Mouse (Mus musculus) brain, embryonic 14.5 days (tissue): ENCODE results near the gene Vps52. TPM values are rescaled to one million over a fixed set of nuclear protein-coding genes. Genes with fewer than 3 reads are reported as not detected.
"Not testable (repeated sequence)": the region's sequence is repeated elsewhere in the genome, so short reads cannot be mapped to it uniquely, and the experiment has no call there.

Source experiments
- DNase-seq: peaks from one replicate; pipeline ENCODE4 v3.0.0-alpha.2; 2011; ENCODE audit warnings: low read depth
- CTCF ChIP-seq: fragments of 200-500 bp; IDR thresholded peaks from 2 replicates; pipeline ENCODE4 v1.5.1; 2012; ENCODE audit warnings: inconsistent platforms, mild to moderate bottlenecking, moderate library complexity, borderline replicate concordance; ENCODE audit not compliant: insufficient read depth, insufficient read length; ENCODE audit errors: extremely low read depth
- POLR2A ChIP-seq: fragments of 200-500 bp; IDR thresholded peaks from 2 replicates; pipeline ENCODE4 v1.6.1; 2012; ENCODE audit warnings: mild to moderate bottlenecking, inconsistent platforms, borderline replicate concordance; ENCODE audit not compliant: poor library complexity, insufficient read depth, insufficient read length, severe bottlenecking; ENCODE audit errors: extremely low read depth
- polyA plus RNA-seq: library from polyadenylated mRNA; depleted of rRNA; stranded (reverse); fragments of >200 nt; gene quantifications from 2 replicates; pipeline ENCODE4 v1.2.3, GENCODE M21; 2012

The Vps52 gene
- polyA plus RNA-seq, 1 experiment: 72.8 TPM

DNA sequence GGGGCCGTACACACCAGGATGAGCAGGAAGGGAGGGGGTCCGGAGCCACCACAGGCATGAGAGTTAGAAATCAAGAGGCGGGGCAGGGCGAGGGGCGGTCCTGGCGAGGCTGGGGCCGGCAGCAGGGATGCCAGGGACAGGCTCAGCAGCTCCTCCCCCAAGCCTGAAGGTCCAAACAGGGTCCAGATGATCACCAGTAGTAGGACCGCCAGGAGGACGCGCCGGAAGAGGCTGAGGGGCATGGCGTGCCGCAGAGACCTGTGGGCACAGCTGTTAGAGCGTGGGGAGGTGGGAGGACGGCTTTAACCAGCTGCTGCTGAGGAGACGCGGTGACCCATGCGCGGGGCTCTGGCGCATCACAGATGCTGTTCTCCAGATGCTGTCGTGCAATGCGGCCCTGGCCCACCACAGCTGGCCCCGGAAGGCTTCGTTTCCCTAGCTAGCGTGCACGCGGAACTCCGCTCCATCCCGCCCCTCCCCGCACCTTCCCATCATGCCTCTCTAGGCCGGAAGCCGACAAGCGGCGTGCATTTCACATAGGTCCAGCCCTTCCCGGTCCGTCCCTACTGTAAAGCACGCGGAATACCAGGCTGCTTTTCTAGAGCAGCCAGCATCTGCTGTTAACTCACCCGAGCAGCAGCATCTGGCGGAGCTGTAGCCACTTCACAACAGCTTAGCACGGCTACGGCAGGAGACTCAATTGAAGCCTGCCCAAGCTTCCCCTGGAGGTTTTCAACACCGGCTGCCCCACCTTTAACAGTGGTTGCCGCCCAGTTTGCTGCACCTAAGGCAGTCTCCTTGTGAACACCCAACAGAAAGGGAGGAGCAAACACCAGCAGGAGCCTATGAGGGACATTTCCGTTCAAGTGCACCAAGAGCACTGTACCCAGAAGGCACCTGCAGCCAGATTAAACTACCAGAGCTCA, 4.3 kb upstream of the Vps52 start, which contains the start of gene B3galt4:
Gene B3galt4 (minus strand): TSS at position 468 of the 926 bp plus-strand sequence.
- peak; percentile 95 for DNase-seq
- TF ChIP-seq CTCF: no peak
- peak; percentile 43; the same call in 1 of the 2 replicates for TF ChIP-seq POLR2A

DNA sequence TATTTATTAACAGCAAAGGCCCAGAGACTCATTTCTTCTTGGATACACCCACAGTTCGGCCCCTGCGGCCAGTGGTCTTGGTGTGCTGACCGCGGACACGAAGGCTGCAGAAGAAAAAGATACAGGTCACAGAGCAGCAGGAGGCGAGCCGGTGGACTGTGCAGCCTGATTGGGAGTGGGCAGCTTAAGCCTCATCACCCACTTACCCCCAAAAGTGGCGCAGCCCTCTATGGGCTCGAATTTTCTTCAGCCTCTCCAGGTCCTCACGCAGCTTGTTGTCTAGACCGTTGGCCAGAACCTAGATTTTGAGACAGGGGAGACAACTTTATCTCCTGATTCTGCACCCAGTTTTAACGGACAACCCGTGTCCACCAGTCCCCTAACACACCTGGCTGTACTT, 3.6 kb upstream of the Vps52 start:
- DNase-seq: not testable (repeated sequence)

DNA sequence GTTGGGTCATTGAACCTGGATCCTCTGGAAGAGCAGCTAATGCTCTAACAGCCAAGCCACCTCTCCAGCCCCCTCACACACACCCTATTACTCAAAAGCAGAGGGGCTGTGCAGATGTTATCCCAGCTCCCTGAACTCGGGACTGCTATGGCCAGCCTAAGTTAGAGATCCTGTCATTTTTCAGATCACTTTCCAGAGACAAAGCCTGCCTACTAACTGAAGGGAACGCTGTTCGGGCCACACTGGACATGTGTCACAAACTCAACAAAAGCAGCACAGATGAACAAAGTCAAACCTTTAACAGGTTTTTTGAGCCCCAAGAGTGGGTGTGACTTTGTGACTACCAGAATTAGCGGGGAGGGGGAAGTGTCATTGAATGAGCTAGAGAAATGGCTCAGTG, 2.7 kb upstream of the Vps52 start:
- TF ChIP-seq CTCF (no peak), POLR2A (no peak)
- DNase-seq: no peak

DNA sequence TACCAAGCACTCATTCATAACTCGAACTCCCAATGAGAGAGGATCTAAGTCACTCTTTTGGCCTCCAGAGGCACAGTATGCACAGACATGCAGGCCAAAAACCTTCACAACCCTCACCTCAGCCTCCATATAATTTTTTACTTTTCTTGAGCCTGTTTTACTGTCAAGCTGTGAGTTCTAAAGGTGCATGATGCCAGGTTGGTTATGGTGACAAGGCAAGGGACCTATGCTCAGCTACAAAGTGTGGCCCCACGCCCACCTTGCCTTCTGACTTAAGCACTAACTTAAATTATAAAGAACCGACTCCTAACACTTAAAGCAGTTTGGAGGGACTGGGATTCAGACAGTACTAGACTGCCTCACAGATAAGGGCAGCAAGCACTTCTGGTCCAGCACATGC, 2.3 kb upstream of the Vps52 start:
- no peak for DNase-seq
- TF ChIP-seq CTCF (no peak), POLR2A (no peak)

DNA sequence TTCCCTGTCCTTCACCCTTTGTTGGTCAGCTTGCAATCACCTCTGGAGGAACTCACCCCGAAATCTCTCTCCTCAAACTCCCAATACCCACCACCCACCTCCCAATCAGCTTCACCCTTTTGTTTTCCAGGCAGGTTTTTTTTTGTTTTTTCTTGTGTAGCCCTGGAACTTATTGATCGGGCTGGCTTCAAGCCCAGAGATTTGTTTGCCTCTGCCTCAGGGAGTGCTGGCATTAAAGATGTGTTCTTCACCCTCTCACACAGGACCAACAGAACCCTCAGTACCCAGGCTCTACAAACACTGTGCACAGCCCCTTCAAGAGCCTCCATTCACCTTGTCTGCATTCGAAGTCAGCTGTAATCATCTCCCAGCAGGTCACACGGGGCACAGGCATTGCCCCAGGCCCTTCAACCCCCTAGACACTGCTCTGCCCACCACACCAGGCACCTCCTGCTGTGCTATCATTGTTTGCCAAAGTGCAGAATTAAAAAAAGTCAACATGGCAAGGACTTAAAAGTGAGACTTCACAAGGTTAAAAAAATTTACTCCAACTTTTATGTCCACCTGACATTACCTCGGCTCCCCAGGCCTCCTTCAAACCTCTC, 1.5 kb upstream of the Vps52 start:
- DNase-seq: no peak
- TF ChIP-seq CTCF (no peak), POLR2A (no peak)

DNA sequence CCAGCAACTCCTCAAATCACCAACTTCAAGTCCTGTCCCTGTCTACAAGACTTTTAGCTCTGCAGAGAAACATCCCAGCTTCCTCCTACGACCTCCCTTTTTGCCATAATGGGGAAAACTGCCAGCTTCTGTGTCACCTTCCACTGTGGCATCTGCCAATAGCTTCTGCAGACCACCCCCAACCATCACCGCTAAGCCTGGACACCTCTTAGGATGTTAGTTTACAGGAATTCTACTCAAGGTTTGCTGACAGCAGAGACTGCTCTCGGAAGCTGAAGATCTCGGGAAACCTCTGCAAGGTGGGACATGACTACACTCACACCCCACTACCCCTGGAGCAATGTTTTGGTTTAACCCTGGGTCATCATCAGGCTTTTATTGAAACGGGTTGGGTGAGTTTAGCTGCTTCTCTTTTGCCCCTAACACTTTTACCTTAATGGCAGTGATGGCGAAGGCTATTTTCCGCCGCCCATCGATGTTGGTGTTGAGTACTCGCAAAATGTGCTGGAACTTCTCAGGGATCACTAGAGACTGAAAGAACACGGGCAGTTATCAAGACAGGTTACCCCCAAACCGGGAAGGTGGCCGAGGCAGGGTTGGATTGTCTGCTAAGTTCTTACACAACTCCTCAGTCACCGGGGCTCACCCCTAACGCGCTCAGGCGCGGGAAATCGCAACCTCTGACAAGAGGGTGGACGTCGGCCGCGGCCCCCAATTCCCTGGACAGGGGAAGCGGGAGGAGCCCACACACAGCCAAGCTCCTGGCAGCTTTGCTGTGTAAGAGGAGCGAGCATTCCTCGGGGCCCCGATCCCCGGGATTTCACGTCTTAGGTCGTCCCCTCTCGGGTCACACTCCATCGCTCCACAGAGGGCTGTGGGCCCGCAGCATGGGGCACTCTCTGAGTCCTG, 712 bp upstream of the Vps52 start:
- no peak for DNase-seq
- TF ChIP-seq POLR2A: no peak
- no peak for TF ChIP-seq CTCF

DNA sequence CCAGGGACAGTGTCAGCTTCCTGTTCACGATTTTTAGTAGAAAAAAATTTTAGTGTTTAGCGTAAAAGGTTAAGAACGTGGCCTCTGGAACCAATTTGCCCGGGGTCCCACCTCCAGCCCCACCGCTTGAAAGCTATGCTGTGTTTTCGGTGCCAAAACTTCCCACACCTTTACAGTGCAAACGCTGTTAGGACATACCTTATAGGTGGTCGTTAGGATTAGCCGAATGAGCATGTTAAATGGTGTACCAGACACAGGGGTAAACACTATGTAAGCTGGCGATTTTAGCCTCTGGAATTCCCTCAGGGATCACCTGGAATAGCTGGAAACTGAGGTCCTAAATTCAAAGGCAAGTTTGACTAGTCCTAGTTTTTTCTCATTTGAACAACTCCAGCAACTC, 724 bp downstream of the Vps52 start:
- no peak for TF ChIP-seq CTCF
- TF ChIP-seq POLR2A: no peak

DNA sequence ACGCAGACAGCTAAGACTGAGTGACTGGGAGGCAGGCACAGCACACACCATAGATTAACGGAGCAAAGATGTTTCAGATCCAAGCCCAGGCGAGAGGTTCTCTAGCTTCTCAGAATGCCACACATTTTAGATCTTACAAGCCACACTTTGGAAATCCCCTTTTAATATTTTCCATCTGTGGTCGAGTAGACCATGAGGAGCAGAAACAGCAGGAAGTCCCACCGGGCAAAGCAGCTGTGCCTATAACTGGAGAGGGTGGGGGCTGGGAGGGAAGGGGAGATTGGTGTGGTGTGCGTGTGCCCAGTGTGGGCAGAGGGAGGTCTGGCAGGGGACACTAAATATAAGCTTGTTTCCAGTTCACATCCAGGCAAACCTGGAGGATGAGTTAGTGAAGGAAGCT, 1.9 kb downstream of the Vps52 start:
- TF ChIP-seq POLR2A: no peak
- no peak for TF ChIP-seq CTCF

More for the DNA sequence above, 724 bp downstream of the Vps52 start:
- no peak for DNase-seq

DNA sequence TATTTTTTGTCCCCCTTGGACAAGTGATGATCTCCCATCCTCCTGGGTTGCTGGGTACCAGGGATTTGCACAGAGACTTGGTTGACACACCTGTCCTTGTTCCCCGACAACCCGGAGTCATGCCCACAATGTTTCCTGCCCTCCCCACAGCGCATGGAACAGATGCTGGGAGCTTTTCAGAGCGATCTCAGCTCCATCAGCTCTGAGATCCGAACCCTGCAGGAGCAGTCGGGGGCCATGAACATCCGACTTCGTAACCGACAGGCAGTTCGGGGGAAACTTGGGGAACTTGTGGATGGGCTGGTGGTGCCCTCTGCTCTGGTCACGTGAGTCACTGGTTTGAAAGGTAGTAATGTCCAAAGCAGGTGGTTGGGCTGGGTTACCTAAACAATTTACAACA, 2.8 kb downstream of the Vps52 start:
- no peak for TF ChIP-seq CTCF
- TF ChIP-seq POLR2A: no peak
- DNase-seq: no peak

More for the DNA sequence above, 1.9 kb downstream of the Vps52 start:
- DNase-seq: no peak

DNA sequence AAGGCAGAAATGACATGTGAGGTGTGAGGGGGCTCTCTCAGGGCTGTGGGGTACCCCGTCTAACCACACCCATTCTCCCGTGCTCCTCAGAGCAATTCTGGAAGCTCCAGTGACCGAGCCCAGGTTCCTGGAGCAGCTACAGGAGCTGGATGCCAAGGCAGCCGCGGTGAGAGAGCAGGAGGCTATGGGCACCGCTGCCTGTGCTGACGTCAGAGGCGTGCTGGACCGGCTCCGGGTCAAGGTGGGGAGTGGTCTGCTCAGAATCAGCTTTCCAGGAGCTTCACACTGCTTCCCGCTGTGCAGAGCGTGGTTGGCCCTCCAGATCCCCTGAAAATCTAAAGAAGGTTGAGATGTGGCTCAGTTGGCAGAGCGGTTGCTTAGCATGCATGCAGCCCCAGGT, 3.5 kb downstream of the Vps52 start:
- TF ChIP-seq CTCF (no peak), POLR2A (no peak)
- no peak for DNase-seq

DNA sequence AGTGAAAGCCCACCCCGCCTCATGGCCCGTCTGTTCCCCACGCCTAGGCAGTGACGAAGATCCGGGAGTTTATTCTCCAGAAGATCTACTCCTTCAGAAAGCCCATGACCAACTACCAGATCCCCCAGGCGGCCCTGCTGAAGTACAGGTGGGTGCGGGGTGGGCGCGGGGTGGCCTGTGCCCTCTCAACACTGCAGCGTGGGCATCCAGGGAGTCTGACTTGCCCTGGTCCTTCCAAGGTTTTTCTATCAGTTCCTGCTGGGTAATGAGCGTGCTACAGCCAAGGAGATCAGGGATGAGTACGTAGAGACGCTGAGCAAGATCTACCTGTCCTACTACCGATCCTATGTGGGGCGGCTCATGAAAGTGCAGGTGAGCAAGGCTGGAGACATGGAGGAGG, 4.3 kb downstream of the Vps52 start:
- TF ChIP-seq CTCF (no peak), POLR2A (no peak)
- DNase-seq: no peak
